Mouse (Mus musculus) liver, adult 2 months (tissue): ENCODE results near the gene E130311K13Rik. TPM values are rescaled to one million over a fixed set of nuclear protein-coding genes. Genes with fewer than 3 reads are reported as not detected.
A peak's percentile ranks its signal among the peaks of the same experiment; 100 is the strongest.

ENCODE experiments used
- DNase-seq: peaks from one replicate; pipeline ENCODE4 v3.0.0-alpha.2; 2011; ENCODE audit warnings: low read depth, low spot score; ENCODE audit errors: extremely low read depth
- H3K27ac ChIP-seq: fragments of 200-500 bp; replicated peaks from 2 replicates; pipeline ENCODE4 v1.5.1; 2012; ENCODE audit warnings: low read depth, mild to moderate bottlenecking, control low read depth, inconsistent platforms, low read length; ENCODE audit not compliant: insufficient read depth
- H3K27me3 ChIP-seq: fragments of 200-500 bp; 2 replicates; pipeline ENCODE4 v1.6.1; 2012; ENCODE audit warnings: mild to moderate bottlenecking, moderate library complexity, low read length, inconsistent platforms; ENCODE audit not compliant: control insufficient read depth, insufficient read depth
- H3K36me3 ChIP-seq: fragments of 200-500 bp; 2 replicates; pipeline ENCODE4 v1.6.1; 2012; ENCODE audit warnings: low read length, inconsistent platforms; ENCODE audit not compliant: control insufficient read depth, insufficient read depth
- H3K4me1 ChIP-seq: fragments of 200-500 bp; 2 replicates; pipeline ENCODE4 v1.6.1; 2011; ENCODE audit warnings: low read length; ENCODE audit not compliant: control insufficient read depth, insufficient read depth
- H3K4me3 ChIP-seq: fragments of 200-500 bp; 2 replicates; pipeline ENCODE4 v1.5.1; 2011; ENCODE audit warnings: low read depth, mild to moderate bottlenecking, control low read depth, low read length, moderate library complexity; ENCODE audit not compliant: insufficient read depth
- H3K79me2 ChIP-seq: fragments of 200-500 bp; 2 replicates; pipeline ENCODE4 v1.6.1; 2012; ENCODE audit warnings: inconsistent platforms, mild to moderate bottlenecking, low read length, moderate library complexity; ENCODE audit not compliant: control insufficient read depth, insufficient read depth
- H3K9ac ChIP-seq: fragments of 200-500 bp; 2 replicates; pipeline ENCODE4 v1.6.1; 2012; ENCODE audit warnings: low read depth, mild to moderate bottlenecking, control low read depth, inconsistent platforms, low read length
- CTCF ChIP-seq: fragments of 200-500 bp; IDR thresholded peaks from 2 replicates; pipeline ENCODE4 v1.5.1; 2011; ENCODE audit warnings: low read depth, low read length, control low read depth
- POLR2A ChIP-seq: fragments of 200-500 bp; IDR thresholded peaks from 2 replicates; pipeline ENCODE4 v1.6.1; 2011; ENCODE audit warnings: low read length, control low read depth; ENCODE audit not compliant: insufficient read depth; ENCODE audit errors: extremely low read depth
- WGBS: fragments of 180-500 bp; shearing (Covaris S2); methylation state at CpG from one replicate; pipeline ENCODE4 v1.1.7; 2018; 5-methylcytosine and 5-hydroxymethylcytosine counted together
- polyA plus RNA-seq: library from polyadenylated mRNA; depleted of rRNA; stranded (reverse); fragments of >200 nt; gene quantifications from 2 replicates; pipeline ENCODE4 v1.2.3, GENCODE M21; 2012; rRNA removed
- total RNA-seq: library from RNA; depleted of rRNA; stranded (reverse); fragments of >200 nt; gene quantifications from 2 replicates; pipeline ENCODE4 v1.2.3, GENCODE M21; 2014; rRNA removed

E130311K13Rik gene
- 8.9 and 11.0 TPM in 2 replicates for total RNA-seq
- 6.0 and 7.0 TPM in 2 replicates for polyA plus RNA-seq

DNA sequence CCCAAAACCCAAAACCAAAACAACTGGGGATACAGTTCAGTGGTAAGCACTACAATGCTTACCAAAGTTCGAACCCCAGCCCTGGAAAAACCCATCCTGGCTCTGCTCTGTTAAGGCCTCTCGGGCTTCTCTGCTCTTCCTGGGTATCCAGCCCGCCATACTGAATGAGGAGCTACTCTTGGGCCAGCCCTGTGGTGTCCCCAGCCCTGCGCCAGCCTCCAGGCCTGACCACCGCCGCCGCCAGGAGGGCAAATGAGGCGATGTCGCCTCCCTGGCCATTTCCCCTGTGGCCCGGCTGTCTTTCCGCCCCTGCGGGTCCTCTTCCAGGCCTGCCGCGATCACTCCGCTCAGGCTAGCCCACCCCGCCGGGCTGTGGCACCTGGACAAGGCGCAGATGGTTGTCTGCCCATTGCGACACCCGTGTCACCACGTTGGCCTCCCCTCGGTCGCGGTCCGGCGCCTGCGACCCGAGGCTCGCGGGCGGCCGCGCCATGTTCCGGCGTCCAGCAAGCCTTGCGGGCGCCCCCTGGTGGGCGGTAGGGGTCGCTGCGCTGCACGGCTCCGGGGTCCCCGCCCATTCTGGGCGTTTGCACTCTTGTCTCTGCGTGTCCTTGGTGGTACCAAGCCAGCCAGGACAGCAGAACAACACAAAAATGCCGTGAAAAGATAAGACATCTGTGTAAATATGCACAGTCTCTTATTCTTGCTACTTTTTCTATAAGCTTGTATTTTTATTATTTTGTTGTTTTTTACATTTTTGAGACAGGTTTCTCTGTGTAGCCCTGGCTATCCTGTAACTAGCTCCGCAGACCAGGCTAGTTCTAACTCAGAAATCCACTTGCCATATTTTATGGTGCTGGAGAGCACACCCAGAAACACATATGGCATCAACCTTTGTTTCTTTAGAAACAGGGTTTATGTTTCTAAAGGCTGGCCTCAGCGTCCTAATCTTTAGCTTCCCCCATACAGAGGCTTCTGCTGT lies at the start of gene E130311K13Rik:
Gene E130311K13Rik, minus strand, starts transcription at position 595 of the 982 bp plus-strand sequence.
- peaks cover 5% of the 10 kb centered on the region; the same call in 1 of the 2 replicates for H3K36me3 ChIP-seq

DNA sequence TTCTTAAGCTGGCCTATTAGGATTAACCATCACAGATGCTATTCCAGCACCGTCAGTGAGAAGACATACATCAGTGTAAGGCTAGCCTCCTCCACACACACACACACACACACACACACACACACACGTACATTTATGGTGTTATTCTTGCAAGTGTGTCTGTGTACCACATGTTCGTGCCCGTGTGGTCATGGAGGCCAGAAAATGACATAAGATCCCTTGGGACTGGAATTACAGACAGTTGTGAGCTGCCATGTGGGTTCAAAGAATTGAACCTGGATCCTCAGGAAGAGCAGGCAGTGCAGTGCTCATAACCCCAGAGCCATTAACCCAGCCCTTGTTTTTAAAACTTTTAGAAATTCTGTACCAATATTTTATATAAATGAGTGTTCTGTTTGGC lies 48.6 kb upstream of the E130311K13Rik start:
- Histone ChIP-seq H3K27me3 (no peaks in the 10 kb centered on the region), H3K4me1 (no peaks in the 10 kb centered on the region; the same call in 1 of the 2 replicates), H3K9ac (no peak overlapping the region), H3K27ac (no peak overlapping the region), H3K4me3 (no peak overlapping the region), H3K79me2 (peaks cover 8% of the 10 kb centered on the region; the same call in 1 of the 2 replicates), H3K36me3 (peaks cover 19% of the 10 kb centered on the region)
- TF ChIP-seq POLR2A = no peak
- no peak for TF ChIP-seq CTCF
- 93% methylated on average over 4 of the region's 4 CpGs for WGBS
- DNase-seq = no peak

More for the DNA sequence above, at the start of gene E130311K13Rik:
- peak; percentile 64 for DNase-seq
- H3K27me3 ChIP-seq = no peaks in the 10 kb centered on the region
- H3K79me2 ChIP-seq = no peaks in the 10 kb centered on the region
- H3K4me1 ChIP-seq = no peaks in the 10 kb centered on the region; the same call in 1 of the 2 replicates
- H3K27ac ChIP-seq = peak within 1 kb of the TSS; percentile 86
- WGBS = 5% methylated on average over 48 of the region's 48 CpGs
- peak; percentile 84 for TF ChIP-seq CTCF
- TF ChIP-seq POLR2A = peak; percentile 45; the same call in 1 of the 2 replicates
- H3K4me3 ChIP-seq = peak within 1 kb of the TSS; percentile 81
- peak within 1 kb of the TSS; percentile 89 for H3K9ac ChIP-seq

DNA sequence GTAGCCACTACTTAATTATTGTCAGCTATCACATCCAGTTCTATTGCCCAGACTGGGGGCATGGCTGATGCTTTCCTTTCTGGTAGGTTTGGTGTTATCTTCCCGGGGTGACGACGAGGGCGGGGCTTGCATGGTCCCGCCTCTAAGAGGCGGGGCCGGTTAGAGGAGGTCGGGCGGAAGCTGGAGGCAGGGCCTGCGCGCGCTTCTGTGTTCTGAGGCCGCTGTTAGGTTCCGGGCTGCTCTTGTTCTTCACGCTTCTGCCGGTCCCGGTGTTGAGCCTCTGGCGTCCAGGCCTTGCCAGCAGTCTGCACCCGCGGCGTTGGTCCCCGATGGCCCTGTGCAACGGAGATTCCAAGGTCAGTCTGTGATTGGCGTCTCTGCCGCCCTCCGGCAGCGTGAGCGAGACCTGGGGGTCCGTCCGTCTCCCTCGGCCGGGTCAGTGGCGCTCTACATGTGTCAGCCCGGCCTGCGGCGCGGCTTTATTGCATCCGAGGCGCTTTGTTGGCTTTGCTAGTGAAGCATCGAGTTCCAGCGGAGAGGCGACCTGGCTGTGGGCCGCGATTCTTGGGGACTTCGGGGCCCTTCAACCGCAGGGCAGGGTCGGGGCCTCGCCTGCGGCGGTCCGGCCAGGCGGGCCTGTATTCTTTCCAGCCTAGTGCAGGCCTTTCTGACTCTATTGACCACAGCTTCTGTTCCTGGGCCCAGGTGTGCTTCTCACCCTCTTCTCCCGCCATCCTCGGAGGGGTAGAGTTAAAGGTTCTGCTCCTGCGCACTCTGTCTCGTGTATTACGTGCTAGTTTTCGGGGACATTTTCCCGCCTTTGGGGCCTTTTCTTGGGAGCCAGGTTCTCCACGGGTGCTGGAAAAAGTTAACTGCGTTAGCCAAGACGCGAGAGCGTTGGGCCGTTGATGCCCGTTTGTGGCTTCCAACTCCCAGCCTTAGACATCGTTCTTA lies 47.0 kb upstream of the E130311K13Rik start, which contains the start of gene Gmps:
Gene Gmps, plus strand, starts transcription at position 152 of the 954 bp plus-strand sequence.
- peaks cover 9% of the 10 kb centered on the region for H3K36me3 ChIP-seq
- no peaks in the 10 kb centered on the region; the same call in 1 of the 2 replicates for H3K4me1 ChIP-seq
- peak; percentile 83 for DNase-seq
- H3K27me3 ChIP-seq = no peaks in the 10 kb centered on the region
- peak within 1 kb of the TSS; percentile 97 for H3K4me3 ChIP-seq
- peak within 1 kb of the TSS; percentile 97 for H3K9ac ChIP-seq
- H3K27ac ChIP-seq = peak within 1 kb of the TSS; percentile 90
- WGBS = under 1% methylated on average over 67 of the region's 67 CpGs
- H3K79me2 ChIP-seq = peaks cover 8% of the 10 kb centered on the region; the same call in 1 of the 2 replicates
- TF ChIP-seq CTCF = no peak
- peak; percentile 79 for TF ChIP-seq POLR2A

DNA sequence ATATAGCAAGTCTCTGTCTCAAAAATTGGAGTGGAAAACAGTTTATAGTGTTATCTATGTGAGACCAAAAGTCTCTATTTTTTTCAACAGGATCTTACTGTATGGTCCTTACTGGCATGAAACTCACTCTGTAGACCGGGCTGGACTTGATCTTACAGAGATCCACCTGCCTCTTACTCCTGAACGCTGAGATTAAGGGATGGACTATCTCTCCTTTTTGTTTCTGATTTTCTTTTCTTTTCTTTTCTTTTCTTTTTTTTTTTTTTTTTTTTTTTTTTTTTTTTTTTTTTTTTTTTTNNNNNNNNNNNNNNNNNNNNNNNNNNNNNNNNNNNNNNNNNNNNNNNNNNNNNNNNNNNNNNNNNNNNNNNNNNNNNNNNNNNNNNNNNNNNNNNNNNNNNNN lies 36.7 kb upstream of the E130311K13Rik start:
- Histone ChIP-seq H3K9ac (no peak overlapping the region), H3K27me3 (no peaks in the 10 kb centered on the region), H3K27ac (no peak overlapping the region), H3K79me2 (no peaks in the 10 kb centered on the region; the same call in 1 of the 2 replicates), H3K4me1 (peaks cover 9% of the 10 kb centered on the region; the same call in 1 of the 2 replicates), H3K4me3 (no peak overlapping the region), H3K36me3 (no peaks in the 10 kb centered on the region)
- TF ChIP-seq POLR2A = no peak
- no peak for TF ChIP-seq CTCF
- WGBS = 82% methylated on average over 2 of the region's 2 CpGs
- DNase-seq = no peak

DNA sequence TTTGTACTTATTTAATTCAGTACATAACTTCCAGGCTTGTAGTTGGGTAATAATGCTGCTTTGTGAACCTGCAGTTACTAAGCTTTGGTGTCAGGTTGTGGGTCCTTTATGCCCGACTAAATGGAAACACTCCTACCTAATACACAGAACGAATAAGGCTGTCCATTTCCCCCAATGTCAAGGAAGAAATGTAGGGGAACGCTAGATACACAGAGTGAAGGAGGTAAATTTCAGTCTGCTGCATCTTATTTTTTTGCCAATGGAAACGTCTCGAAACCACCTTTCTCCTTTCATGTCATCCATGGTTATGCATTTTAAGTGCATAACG lies 35.6 kb upstream of the E130311K13Rik start:
- DNase-seq = no peak
- 71% methylated on average over 6 of the region's 6 CpGs for WGBS
- no peak overlapping the region for H3K9ac ChIP-seq
- H3K79me2 ChIP-seq = no peaks in the 10 kb centered on the region; the same call in 1 of the 2 replicates
- H3K36me3 ChIP-seq = no peaks in the 10 kb centered on the region
- H3K4me3 ChIP-seq = no peak overlapping the region
- H3K27me3 ChIP-seq = no peaks in the 10 kb centered on the region
- TF ChIP-seq POLR2A = no peak
- no peak for TF ChIP-seq CTCF
- H3K27ac ChIP-seq = peak overlapping the region; percentile 25; the same call in 1 of the 2 replicates
- H3K4me1 ChIP-seq = peaks cover 9% of the 10 kb centered on the region; the same call in 1 of the 2 replicates
